Comparison of ENCODE assay signal across 8 mouse cellular contexts in the genomic region with DNA sequence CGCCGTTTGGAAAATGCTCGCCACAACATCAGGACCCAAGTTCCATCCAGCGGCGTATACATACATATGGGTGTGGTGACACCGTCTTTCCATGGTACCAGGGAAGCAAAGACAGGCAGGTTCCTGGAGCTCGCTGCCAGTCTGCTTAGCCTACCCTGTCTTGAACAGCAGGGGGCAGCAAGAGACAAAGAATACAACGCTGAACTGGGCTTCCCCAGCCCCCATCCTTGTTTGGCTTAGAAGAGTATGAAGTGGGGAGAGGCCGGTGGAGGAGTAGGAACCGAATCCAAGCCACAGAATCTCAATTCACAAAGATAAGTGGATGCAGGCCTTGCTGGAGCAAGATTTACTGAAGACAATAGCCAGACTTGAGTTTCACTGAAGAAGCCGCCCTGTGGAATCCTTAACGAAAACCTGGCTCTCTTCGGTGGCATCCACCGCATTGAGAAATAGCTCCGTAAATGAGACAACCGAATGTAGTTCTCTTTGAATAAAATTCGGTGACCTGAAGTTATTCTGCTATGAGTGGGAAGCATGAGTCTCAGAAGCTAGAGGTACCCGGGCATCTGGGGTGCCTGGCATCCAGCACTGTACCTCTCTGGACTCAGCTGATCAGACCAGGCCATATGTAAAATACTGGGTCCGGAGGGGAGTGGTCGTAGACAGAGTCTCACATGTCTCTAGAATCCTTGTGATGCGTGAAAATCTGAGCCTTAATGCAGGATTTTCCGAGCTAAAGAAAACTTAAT.
DNase-seq lines count a peak whose midpoint lies in the region; ATAC-seq and TF ChIP-seq lines count a peak whose summit lies in the region.

No protein-coding gene starts in this region.

- peak; percentile 38; the same call in 1 of the 2 replicates for TF ChIP-seq EP300 in ES-Bruce4 (IDR thresholded peaks at IDR 0.05; ENCODE audit: insufficient read depth, low read depth, low read length)

- H3K9ac ChIP-seq in ES-Bruce4 (ENCODE audit: low read depth, poor library complexity, severe bottlenecking): peak overlapping the region; percentile 35; the same call in 1 of the 2 replicates
- H3K9ac ChIP-seq in forebrain, embryonic 12.5 days: no peak overlapping the region
- no peak overlapping the region for H3K9ac ChIP-seq in heart, embryonic 15.5 days
- H3K9ac ChIP-seq in kidney, postnatal 0 days (ENCODE audit: low read depth, low read length): no peak overlapping the region
- no peak overlapping the region for H3K9ac ChIP-seq in limb, embryonic 15.5 days
- no peak overlapping the region for H3K9ac ChIP-seq in neural tube, embryonic 11.5 days (ENCODE audit: low read length)

- peak; percentile 87 for TF ChIP-seq CTCF in ES-Bruce4 (IDR thresholded peaks at IDR 0.05; ENCODE audit: low read depth, low read length)
- peak; percentile 93 for TF ChIP-seq CTCF in kidney, postnatal 0 days (IDR thresholded peaks at IDR 0.05; ENCODE audit: low read depth)

- peak; percentile 91 for ATAC-seq in forebrain, embryonic 12.5 days (ENCODE audit: low FRiP score)
- 0 out of 2 replicates have a peak, but pooled peaks have one; percentile 64 for ATAC-seq in heart, embryonic 15.5 days (replicated peaks; ENCODE audit: insufficient number of reproducible peaks, insufficient read depth, low FRiP score, low read depth)
- ATAC-seq in kidney, postnatal 0 days (replicated peaks; ENCODE audit: low FRiP score, low read depth): peak; percentile 43; the same call in 1 of the 2 replicates
- peak; percentile 88 for ATAC-seq in limb, embryonic 15.5 days (ENCODE audit: insufficient number of reproducible peaks, low FRiP score, low TSS enrichment, low read depth)
- ATAC-seq in neural tube, embryonic 11.5 days (ENCODE audit: insufficient read depth, low FRiP score, low TSS enrichment): peak; percentile 81

- H3K27me3 ChIP-seq in ES-Bruce4 (ENCODE audit: control insufficient read depth, insufficient read depth, low read length, poor library complexity, severe bottlenecking): no peaks in the 10 kb centered on the region
- 0 out of 2 replicates have a peak, but pooled peaks cover 3% of the 10 kb centered on the region for H3K27me3 ChIP-seq in forebrain, embryonic 12.5 days
- H3K27me3 ChIP-seq in heart, embryonic 15.5 days: 0 out of 2 replicates have a peak, but pooled peaks cover 2% of the 10 kb centered on the region
- H3K27me3 ChIP-seq in kidney, postnatal 0 days (ENCODE audit: insufficient read depth, low read length): no peaks in the 10 kb centered on the region
- H3K27me3 ChIP-seq in limb, embryonic 15.5 days: no peaks in the 10 kb centered on the region
- H3K27me3 ChIP-seq in neural tube, embryonic 11.5 days (ENCODE audit: control insufficient read depth, insufficient read depth, low read length): no peaks in the 10 kb centered on the region

- no peaks in the 10 kb centered on the region for H3K36me3 ChIP-seq in ES-Bruce4 (ENCODE audit: control insufficient read depth, insufficient read depth, low read length, poor library complexity, severe bottlenecking)
- H3K36me3 ChIP-seq in forebrain, embryonic 12.5 days (replicated peaks): no peaks in the 10 kb centered on the region
- H3K36me3 ChIP-seq in heart, embryonic 15.5 days: no peaks in the 10 kb centered on the region
- H3K36me3 ChIP-seq in kidney, postnatal 0 days (ENCODE audit: insufficient read depth, low read length): no peaks in the 10 kb centered on the region
- H3K36me3 ChIP-seq in limb, embryonic 15.5 days: no peaks in the 10 kb centered on the region
- H3K36me3 ChIP-seq in neural tube, embryonic 11.5 days (ENCODE audit: control insufficient read depth, insufficient read depth, low read length): no peaks in the 10 kb centered on the region

- peak overlapping the region; percentile 4; the same call in 1 of the 2 replicates for H3K4me2 ChIP-seq in forebrain, embryonic 12.5 days
- peak overlapping the region; percentile 37; the same call in 1 of the 2 replicates for H3K4me2 ChIP-seq in heart, embryonic 15.5 days
- peak overlapping the region; percentile 25; the same call in 1 of the 2 replicates for H3K4me2 ChIP-seq in kidney, postnatal 0 days (ENCODE audit: low read length)
- peak overlapping the region; percentile 32 for H3K4me2 ChIP-seq in limb, embryonic 15.5 days
- no peak overlapping the region for H3K4me2 ChIP-seq in neural tube, embryonic 11.5 days (ENCODE audit: low read depth)

- peak; percentile 10 for DNase-seq in c-Kit-positive CD71-positive TER-119-negative erythroid progenitor cells, embryonic 14.5 days (ENCODE audit: low read depth)
- DNase-seq in kidney, postnatal 0 days (ENCODE audit: low spot score): peak; percentile 95
- DNase-seq in neural tube, embryonic 11.5 days (ENCODE audit: low spot score): peak; percentile 84
- peak; percentile 49 for DNase-seq in testis, postnatal 14 days (ENCODE audit: low spot score)

- no peaks in the 10 kb centered on the region for H3K4me1 ChIP-seq in ES-Bruce4 (ENCODE audit: control insufficient read depth, insufficient read depth, low read length)
- H3K4me1 ChIP-seq in forebrain, embryonic 12.5 days: no peaks in the 10 kb centered on the region; the same call in 1 of the 2 replicates
- peaks cover 14% of the 10 kb centered on the region for H3K4me1 ChIP-seq in heart, embryonic 15.5 days (replicated peaks)
- H3K4me1 ChIP-seq in kidney, postnatal 0 days (replicated peaks; ENCODE audit: insufficient read depth, low read length): no peaks in the 10 kb centered on the region; the same call in 1 of the 2 replicates
- H3K4me1 ChIP-seq in limb, embryonic 15.5 days: peaks cover 19% of the 10 kb centered on the region
- no peaks in the 10 kb centered on the region for H3K4me1 ChIP-seq in neural tube, embryonic 11.5 days (ENCODE audit: control insufficient read depth, insufficient read depth, low read length)

- no peaks in the 10 kb centered on the region for H3K9me3 ChIP-seq in ES-Bruce4 (replicated peaks; ENCODE audit: control insufficient read depth, insufficient read depth, low read length, poor library complexity, severe bottlenecking)
- no peaks in the 10 kb centered on the region for H3K9me3 ChIP-seq in forebrain, embryonic 12.5 days
- H3K9me3 ChIP-seq in heart, embryonic 15.5 days (replicated peaks): no peaks in the 10 kb centered on the region
- H3K9me3 ChIP-seq in kidney, postnatal 0 days (replicated peaks; ENCODE audit: low read length): no peaks in the 10 kb centered on the region
- no peaks in the 10 kb centered on the region for H3K9me3 ChIP-seq in limb, embryonic 15.5 days
- H3K9me3 ChIP-seq in neural tube, embryonic 11.5 days (ENCODE audit: control insufficient read depth, low read length): no peaks in the 10 kb centered on the region

- no peak overlapping the region for H3K4me3 ChIP-seq in ES-Bruce4 (ENCODE audit: low read depth, low read length)
- H3K4me3 ChIP-seq in forebrain, embryonic 12.5 days (replicated peaks): no peak overlapping the region
- H3K4me3 ChIP-seq in heart, embryonic 15.5 days: peak overlapping the region; percentile 14; the same call in 1 of the 2 replicates
- H3K4me3 ChIP-seq in kidney, postnatal 0 days (replicated peaks; ENCODE audit: low read depth, low read length): no peak overlapping the region
- no peak overlapping the region for H3K4me3 ChIP-seq in limb, embryonic 15.5 days
- no peak overlapping the region for H3K4me3 ChIP-seq in neural tube, embryonic 11.5 days (ENCODE audit: low read depth, low read length)

- TF ChIP-seq POLR2A in ES-Bruce4 (IDR thresholded peaks at IDR 0.05; ENCODE audit: insufficient read depth, low read length): no peak

- 44% methylated on average over 22 of the region's 22 CpGs for WGBS in forebrain, embryonic 12.5 days
- WGBS in heart, embryonic 15.5 days: 37% methylated on average over 22 of the region's 22 CpGs
- WGBS in kidney, postnatal 0 days: 33% methylated on average over 22 of the region's 22 CpGs
- 28% methylated on average over 22 of the region's 22 CpGs for WGBS in limb, embryonic 15.5 days
- 48% methylated on average over 22 of the region's 22 CpGs for WGBS in neural tube, embryonic 11.5 days

- no peak overlapping the region for H3K27ac ChIP-seq in ES-Bruce4 (ENCODE audit: insufficient read depth, low read length)
- no peak overlapping the region for H3K27ac ChIP-seq in forebrain, embryonic 12.5 days
- H3K27ac ChIP-seq in heart, embryonic 15.5 days: peak overlapping the region; percentile 43
- H3K27ac ChIP-seq in kidney, postnatal 0 days: peak overlapping the region; percentile 62
- peak overlapping the region; percentile 90 for H3K27ac ChIP-seq in limb, embryonic 15.5 days
- no peak overlapping the region for H3K27ac ChIP-seq in neural tube, embryonic 11.5 days (ENCODE audit: low read depth, low read length)

Comparison
In these comparisons a context has a peak if more than half of its experiments do, and no peak if none do; other contexts are left out.
1. H3K27ac ChIP-seq: peak in heart, embryonic 15.5 days (single experiment), kidney, postnatal 0 days (single experiment) and limb, embryonic 15.5 days (single experiment); none in ES-Bruce4 (single experiment), forebrain, embryonic 12.5 days (single experiment) and neural tube, embryonic 11.5 days (single experiment).
2. DNase-seq: peak in every context shown above with its lines; median percentile 95 in kidney, postnatal 0 days; 84 in neural tube, embryonic 11.5 days; 49 in testis, postnatal 14 days; 10 in c-Kit-positive CD71-positive TER-119-negative erythroid progenitor cells, embryonic 14.5 days.
3. Peak in every context shown above with its lines, with median percentiles within 50 percentile points of each other: ATAC-seq.